Mouse (Mus musculus) bone marrow, adult 2 months (tissue): ENCODE results near the gene Tenm3.

Experiments used
- CTCF ChIP-seq: fragments of 200-500 bp; IDR thresholded peaks from 2 replicates; pipeline ENCODE4 v1.5.1; 2011; ENCODE audit warnings: low read length, control low read depth; ENCODE audit not compliant: control insufficient read depth, insufficient read depth
- POLR2A ChIP-seq: fragments of 200-500 bp; IDR thresholded peaks from 2 replicates; pipeline ENCODE4 v1.6.1; 2011; ENCODE audit warnings: low read depth, mild to moderate bottlenecking, control low read depth, low read length, borderline replicate concordance; ENCODE audit not compliant: control insufficient read depth

DNA sequence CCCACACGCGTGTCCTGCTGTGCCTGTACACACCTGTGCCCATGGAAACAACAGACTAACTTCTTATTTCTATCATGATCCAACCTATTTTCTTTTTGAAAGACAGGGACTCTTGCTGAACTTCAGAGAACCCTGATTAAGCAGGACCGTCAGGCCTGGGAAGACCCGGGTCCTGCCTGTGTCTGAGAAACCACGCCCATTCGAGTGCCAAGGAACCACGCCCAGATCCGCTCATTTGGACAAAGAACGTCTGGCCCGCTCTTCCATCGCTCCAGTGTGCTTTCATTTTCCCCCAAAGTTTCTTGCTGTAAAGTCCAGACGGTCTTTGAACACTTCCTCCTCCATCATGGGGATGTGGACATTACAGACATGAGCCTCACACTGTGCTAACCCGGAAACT is 26.8 kb downstream of the Tenm3 start:
- TF ChIP-seq CTCF (no peak), POLR2A (no peak)
